Mouse (Mus musculus) midbrain, postnatal 0 days (tissue): Measurements from ENCODE around the gene Mei4. TPM values are rescaled to one million over a fixed set of nuclear protein-coding genes. Genes with fewer than 3 reads are reported as not detected.

Source experiments
- ATAC-seq: fragments of 200-750 bp; cut with Nextera tagmentation; 2 replicates; pipeline ENCODE4 v1.8.0; 2017; ENCODE audit warnings: moderate number of reproducible peaks, mild to moderate bottlenecking, moderate TSS enrichment, moderate library complexity; ENCODE audit not compliant: low FRiP score
- DNase-seq: peaks from one replicate; pipeline ENCODE4 v3.0.0-alpha.2; 2015; ENCODE audit warnings: low spot score
- H3K27ac ChIP-seq: fragments of 300-500 bp; sonication (generic); 2 replicates; pipeline ENCODE4 v1.5.1; 2014; ENCODE audit warnings: low read depth, mild to moderate bottlenecking, low read length, mixed read lengths
- H3K27me3 ChIP-seq: fragments of 300-500 bp; sonication (generic); 2 replicates; pipeline ENCODE4 v1.6.1; 2014; ENCODE audit warnings: low read length, control low read depth, mixed read lengths; ENCODE audit not compliant: insufficient read depth
- H3K36me3 ChIP-seq: fragments of 300-500 bp; sonication (generic); 2 replicates; pipeline ENCODE4 v1.6.1; 2014; ENCODE audit warnings: low read length, control low read depth, mixed read lengths; ENCODE audit not compliant: insufficient read depth
- H3K4me1 ChIP-seq: fragments of 300-500 bp; sonication (generic); 2 replicates; pipeline ENCODE4 v1.6.1; 2014; ENCODE audit warnings: mild to moderate bottlenecking, control low read depth, antibody characterized with exemption, low read length, mixed read lengths; ENCODE audit not compliant: insufficient read depth
- H3K4me2 ChIP-seq: fragments of 300-500 bp; sonication (generic); 2 replicates; pipeline ENCODE4 v1.6.1; 2014; ENCODE audit warnings: low read depth, mild to moderate bottlenecking, low read length, mixed read lengths; ENCODE audit not compliant: poor library complexity, severe bottlenecking
- H3K4me3 ChIP-seq: fragments of 300-500 bp; sonication (generic); 2 replicates; pipeline ENCODE4 v1.5.1; 2014; ENCODE audit warnings: low read depth, mild to moderate bottlenecking, low read length, moderate library complexity
- H3K9ac ChIP-seq: fragments of 300-500 bp; sonication (generic); replicated peaks from 2 replicates; pipeline ENCODE4 v1.6.1; 2014; ENCODE audit warnings: mild to moderate bottlenecking, low read length, moderate library complexity, mixed read lengths; ENCODE audit not compliant: poor library complexity, severe bottlenecking
- H3K9me3 ChIP-seq: fragments of 300-500 bp; sonication (generic); 2 replicates; pipeline ENCODE4 v1.6.1; 2016; ENCODE audit warnings: low read length, control low read depth
- CTCF ChIP-seq: IDR thresholded peaks from 2 replicates; pipeline ENCODE4 v1.5.1; 2016; ENCODE audit warnings: antibody characterized with exemption, mild to moderate bottlenecking
- WGBS: fragments of 180-500 bp; shearing (Covaris S2); extraction: QIAGEN DNeasy Blood & Tissue Kit; methylation state at CpG from one replicate; pipeline ENCODE4 v1.1.7; 2014; 5-methylcytosine and 5-hydroxymethylcytosine counted together
- polyA plus RNA-seq: library from polyadenylated mRNA; unstranded; fragments of >200 nt; fragmentation: Nextera tagmentation; extraction: Ambion mirVana; gene quantifications from 2 replicates; pipeline ENCODE4 v1.2.1, GENCODE M21; 2015
- total RNA-seq: library from RNA; depleted of rRNA; stranded (reverse); fragments of >200 nt; gene quantifications from 2 replicates; pipeline ENCODE4 v1.2.3, GENCODE M21; 2014

Mei4 gene
- total and polyA plus RNA-seq, 2 experiments from 2014 or later: 2.8 to 2.9 TPM

DNA sequence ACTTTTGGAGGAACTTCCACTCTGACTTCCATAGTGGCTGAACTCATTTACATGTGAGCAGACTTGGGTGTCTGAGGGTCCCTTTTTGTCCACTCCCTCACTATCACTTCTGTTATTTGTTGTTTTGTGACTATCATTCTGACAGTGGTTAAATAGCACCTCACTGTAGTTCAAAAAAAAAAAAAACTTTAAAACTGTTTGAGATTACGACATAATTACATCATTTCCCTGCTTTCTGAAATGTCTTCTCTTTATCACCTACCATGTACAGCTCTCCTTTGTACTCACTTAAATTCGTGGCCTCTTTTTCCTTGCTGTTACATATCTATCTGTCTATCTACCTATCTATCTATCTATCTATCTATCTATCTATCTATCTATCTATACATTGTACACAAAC, 2.6 kb downstream of the Mei4 start:
- DNase-seq: no peak
- no peaks in the 10 kb centered on the region for H3K27me3 ChIP-seq
- H3K36me3 ChIP-seq: no peaks in the 10 kb centered on the region
- no peak overlapping the region for H3K4me2 ChIP-seq
- H3K9ac ChIP-seq: no peak overlapping the region
- no peaks in the 10 kb centered on the region; the same call in 1 of the 2 replicates for H3K4me1 ChIP-seq
- H3K4me3 ChIP-seq: no peak overlapping the region
- WGBS: 78% methylated on average over 2 of the region's 2 CpGs
- no peak for TF ChIP-seq CTCF
- ATAC-seq: no peak
- no peak overlapping the region for H3K27ac ChIP-seq
- no peaks in the 10 kb centered on the region for H3K9me3 ChIP-seq

GRCm38 (mm10) chr9:81921456-81921855, 58.0 kb downstream of the Mei4 start:
- DNase-seq (peak; percentile 31), ATAC-seq (no peak)
- no peaks in the 10 kb centered on the region for H3K27me3 ChIP-seq
- no peaks in the 10 kb centered on the region for H3K36me3 ChIP-seq
- no peak overlapping the region for H3K9ac ChIP-seq
- no peak overlapping the region for H3K4me2 ChIP-seq
- no peak overlapping the region for H3K4me3 ChIP-seq
- TF ChIP-seq CTCF: peak; percentile 55
- WGBS: 86% methylated on average over 1 of the region's 1 CpGs
- H3K4me1 ChIP-seq: no peaks in the 10 kb centered on the region
- H3K9me3 ChIP-seq: no peaks in the 10 kb centered on the region
- no peak overlapping the region for H3K27ac ChIP-seq

- no peak for TF ChIP-seq CTCF
- ATAC-seq: no peak
Observed at GRCm38 (mm10) chr9:81924744-81925143, 61.3 kb downstream of the Mei4 start.

GRCm38 (mm10) chr9:81940533-81940932, 77.1 kb downstream of the Mei4 start:
- H3K4me3 ChIP-seq: no peak overlapping the region
- no peaks in the 10 kb centered on the region for H3K27me3 ChIP-seq
- no peak for TF ChIP-seq CTCF
- DNase-seq (no peak), ATAC-seq (no peak)
- H3K9me3 ChIP-seq: no peaks in the 10 kb centered on the region
- no peak overlapping the region for H3K4me2 ChIP-seq
- H3K4me1 ChIP-seq: no peaks in the 10 kb centered on the region
- no peak overlapping the region for H3K9ac ChIP-seq
- WGBS: 71% methylated on average over 4 of the region's 4 CpGs
- H3K36me3 ChIP-seq: no peaks in the 10 kb centered on the region
- no peak overlapping the region for H3K27ac ChIP-seq

More at GRCm38 (mm10) chr9:81924744-81925143, 61.3 kb downstream of the Mei4 start:
- no peak overlapping the region for H3K4me2 ChIP-seq
- H3K9me3 ChIP-seq: no peaks in the 10 kb centered on the region
- H3K4me3 ChIP-seq: no peak overlapping the region
- H3K9ac ChIP-seq: no peak overlapping the region
- DNase-seq: no peak
- no peaks in the 10 kb centered on the region for H3K4me1 ChIP-seq
- H3K27ac ChIP-seq: no peak overlapping the region
- H3K36me3 ChIP-seq: no peaks in the 10 kb centered on the region
- H3K27me3 ChIP-seq: no peaks in the 10 kb centered on the region

DNA sequence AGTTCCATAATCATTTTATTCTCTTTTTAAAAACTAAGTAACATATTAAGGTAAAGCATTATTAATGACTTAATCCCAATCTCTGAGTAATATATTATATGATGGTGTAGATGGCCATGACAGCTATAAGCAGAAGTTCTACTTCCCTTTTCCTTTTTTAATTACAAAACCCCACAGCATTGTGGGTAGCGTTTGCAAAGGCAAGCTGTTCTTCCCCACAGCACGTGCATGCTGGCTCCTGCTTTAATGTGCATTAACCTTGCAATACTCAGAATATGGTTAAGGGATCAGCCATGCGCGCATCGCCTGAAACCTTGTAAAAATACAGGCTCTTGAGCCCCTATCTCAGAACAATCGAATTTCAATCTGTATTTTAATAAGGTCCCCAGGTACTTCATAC, 82.2 kb downstream of the Mei4 start:
- DNase-seq (no peak), ATAC-seq (no peak)
- Histone ChIP-seq H3K4me1 (no peaks in the 10 kb centered on the region), H3K27me3 (no peaks in the 10 kb centered on the region), H3K9me3 (no peaks in the 10 kb centered on the region), H3K4me3 (no peak overlapping the region), H3K36me3 (no peaks in the 10 kb centered on the region), H3K4me2 (no peak overlapping the region), H3K27ac (no peak overlapping the region), H3K9ac (no peak overlapping the region)
- 76% methylated on average over 6 of the region's 6 CpGs for WGBS
- TF ChIP-seq CTCF: no peak

- Histone ChIP-seq H3K4me3 (no peak overlapping the region), H3K27ac (no peak overlapping the region), H3K9ac (no peak overlapping the region), H3K27me3 (no peaks in the 10 kb centered on the region), H3K4me1 (no peaks in the 10 kb centered on the region), H3K4me2 (no peak overlapping the region), H3K9me3 (no peaks in the 10 kb centered on the region), H3K36me3 (no peaks in the 10 kb centered on the region)
- TF ChIP-seq CTCF: no peak
- 79% methylated on average over 3 of the region's 3 CpGs for WGBS
- ATAC-seq (no peak), DNase-seq (no peak)
Observed at GRCm38 (mm10) chr9:81956858-81957257, 93.4 kb downstream of the Mei4 start.
